Mouse (Mus musculus): ENCODE results near the gene Kif21b. TPM values are rescaled to one million over a fixed set of nuclear protein-coding genes. Genes with fewer than 3 reads are reported as not detected.

Gene Kif21b
- polyA plus RNA-seq, 1 experiment from 2014 or later, result 17.0 TPM

DNA sequence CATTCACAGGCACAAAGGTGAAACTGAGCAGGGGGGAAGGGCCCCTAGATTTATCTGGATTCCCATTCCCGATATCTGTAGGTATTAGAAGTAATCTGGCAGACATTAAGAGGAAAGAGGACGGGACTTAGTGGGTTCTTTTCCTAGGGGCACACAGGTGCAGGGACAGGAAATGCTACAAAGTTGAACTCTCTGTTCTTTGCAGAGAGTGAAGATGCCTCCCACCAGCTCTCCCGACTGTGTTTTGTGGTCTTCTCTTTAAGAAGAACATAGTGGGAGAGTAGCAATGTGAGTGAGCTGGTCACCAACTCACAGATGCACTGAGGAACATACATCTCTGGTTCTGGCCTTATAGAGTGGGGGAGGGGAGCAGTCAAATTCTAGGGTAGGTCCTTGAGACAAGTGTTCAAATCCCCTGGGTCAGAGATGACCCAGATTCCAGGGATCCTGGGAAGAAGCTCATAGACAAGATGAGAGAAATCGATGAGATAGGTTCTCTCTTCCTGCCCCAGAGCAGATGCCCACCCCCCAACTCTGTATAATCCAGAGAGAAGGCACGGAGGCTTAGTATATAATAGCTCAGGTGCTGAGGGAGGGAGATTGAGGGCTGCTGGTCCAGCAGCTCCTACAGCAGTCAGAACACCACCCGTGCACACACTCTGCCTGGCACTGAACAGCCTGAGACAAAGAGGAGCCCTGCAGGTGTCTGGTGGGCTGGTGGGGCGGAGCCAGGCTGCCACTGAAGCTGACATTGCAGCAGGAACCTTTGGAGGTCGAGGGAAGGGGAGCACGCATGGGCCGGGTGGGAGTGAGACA lies 1.4 kb downstream of the Kif21b start:
- DNase-seq (ENCODE audit: low spot score), result no peak
- peak overlapping the region; percentile 72 for H3K4me3 ChIP-seq (ENCODE audit: low read depth, low read length)
- 29% methylated on average over 10 of the region's 10 CpGs for WGBS
- H3K27me3 ChIP-seq (ENCODE audit: control insufficient read depth, insufficient read depth, low read length), result no peaks in the 10 kb centered on the region
- peaks cover 51% of the 10 kb centered on the region for H3K4me1 ChIP-seq (ENCODE audit: control insufficient read depth, insufficient read depth, low read length)
- H3K36me3 ChIP-seq (ENCODE audit: control insufficient read depth, insufficient read depth, low read length), result no peaks in the 10 kb centered on the region
- ATAC-seq (ENCODE audit: insufficient read depth, low FRiP score, low TSS enrichment), result no peak
- H3K9me3 ChIP-seq (ENCODE audit: control insufficient read depth, low read length), result no peaks in the 10 kb centered on the region
- peak overlapping the region; percentile 74 for H3K4me2 ChIP-seq (ENCODE audit: low read depth)
- peak overlapping the region; percentile 82 for H3K9ac ChIP-seq (ENCODE audit: low read length)
- peak overlapping the region; percentile 51; the same call in 1 of the 2 replicates for H3K27ac ChIP-seq (ENCODE audit: low read depth, low read length)

DNA sequence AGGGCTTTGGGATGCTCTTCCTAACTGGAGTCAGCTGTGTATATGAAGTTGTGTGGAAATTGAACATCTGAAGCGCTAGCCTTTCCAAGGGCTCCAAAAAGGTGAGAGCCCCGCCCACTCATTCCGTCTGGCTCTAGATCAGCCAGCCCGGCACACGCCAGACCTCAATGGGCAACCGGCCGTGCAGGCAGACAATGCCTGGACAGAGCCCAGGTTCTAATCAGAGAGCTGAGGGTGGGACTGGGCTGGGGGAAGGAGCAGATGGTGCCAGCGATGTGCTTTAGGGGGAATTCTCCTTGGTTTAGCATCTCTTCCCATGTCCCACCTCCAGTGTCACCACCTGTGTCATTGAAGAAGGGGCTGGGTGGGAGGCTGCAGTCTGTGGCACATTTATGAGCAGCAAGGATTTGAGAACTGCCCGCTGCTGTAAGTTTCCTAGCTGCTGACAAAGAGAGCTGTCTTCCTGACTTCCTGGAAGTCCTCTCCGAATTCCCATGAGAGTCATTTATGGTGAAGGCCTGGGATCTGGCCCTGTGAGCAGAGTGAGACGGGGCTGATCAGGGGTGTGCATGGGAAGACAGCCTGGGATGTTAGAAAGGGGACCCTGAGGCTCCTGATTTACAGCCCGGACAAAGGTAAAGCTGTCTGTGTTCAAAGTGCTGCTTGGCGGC lies 2.5 kb downstream of the Kif21b start:
- Histone ChIP-seq H3K4me2 (ENCODE audit: low read depth) (peak overlapping the region; percentile 74), H3K36me3 (ENCODE audit: control insufficient read depth, insufficient read depth, low read length) (no peaks in the 10 kb centered on the region), H3K9ac (ENCODE audit: low read length) (peak overlapping the region; percentile 82), H3K4me3 (ENCODE audit: low read depth, low read length) (peak overlapping the region; percentile 72), H3K27ac (ENCODE audit: low read depth, low read length) (0 out of 2 replicates have a peak overlapping the region, but pooled peaks have one; percentile 17), H3K4me1 (ENCODE audit: control insufficient read depth, insufficient read depth, low read length) (peaks cover 57% of the 10 kb centered on the region), H3K27me3 (ENCODE audit: control insufficient read depth, insufficient read depth, low read length) (no peaks in the 10 kb centered on the region), H3K9me3 (ENCODE audit: control insufficient read depth, low read length) (no peaks in the 10 kb centered on the region)
- 27% methylated on average over 13 of the region's 13 CpGs for WGBS
- ATAC-seq (ENCODE audit: insufficient read depth, low FRiP score, low TSS enrichment) (no peak), DNase-seq (ENCODE audit: low spot score) (no peak)

DNA sequence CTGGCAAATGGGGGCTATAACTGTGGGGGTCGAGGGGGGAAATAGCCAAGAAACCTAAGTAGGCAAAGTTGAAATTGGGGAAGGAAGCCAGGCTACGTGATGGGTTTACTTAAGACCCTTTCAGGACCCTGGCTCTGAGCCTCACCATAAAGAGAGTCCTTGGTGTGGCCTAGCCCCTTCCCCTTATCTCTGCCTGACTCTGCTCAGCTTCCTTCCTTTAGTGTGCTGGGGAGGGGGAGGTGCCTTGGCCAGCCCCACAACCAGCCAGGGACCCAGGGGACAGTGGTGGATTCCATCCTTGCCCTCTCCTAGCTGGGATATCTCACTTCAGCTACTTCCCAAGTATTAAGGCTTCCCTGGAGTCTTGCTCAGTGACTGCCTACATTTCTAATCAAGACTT lies 3.4 kb downstream of the Kif21b start:
- no peaks in the 10 kb centered on the region for H3K9me3 ChIP-seq (ENCODE audit: control insufficient read depth, low read length)
- no peak overlapping the region for H3K4me3 ChIP-seq (ENCODE audit: low read depth, low read length)
- no peaks in the 10 kb centered on the region for H3K27me3 ChIP-seq (ENCODE audit: control insufficient read depth, insufficient read depth, low read length)
- H3K4me1 ChIP-seq (ENCODE audit: control insufficient read depth, insufficient read depth, low read length), result peaks cover 56% of the 10 kb centered on the region
- no peak overlapping the region for H3K27ac ChIP-seq (ENCODE audit: low read depth, low read length)
- no peaks in the 10 kb centered on the region for H3K36me3 ChIP-seq (ENCODE audit: control insufficient read depth, insufficient read depth, low read length)
- H3K4me2 ChIP-seq (ENCODE audit: low read depth), result no peak overlapping the region
- WGBS, result 61% methylated on average over 2 of the region's 2 CpGs
- no peak for ATAC-seq (ENCODE audit: insufficient read depth, low FRiP score, low TSS enrichment)
- H3K9ac ChIP-seq (ENCODE audit: low read length), result no peak overlapping the region
- no peak for DNase-seq (ENCODE audit: low spot score)

DNA sequence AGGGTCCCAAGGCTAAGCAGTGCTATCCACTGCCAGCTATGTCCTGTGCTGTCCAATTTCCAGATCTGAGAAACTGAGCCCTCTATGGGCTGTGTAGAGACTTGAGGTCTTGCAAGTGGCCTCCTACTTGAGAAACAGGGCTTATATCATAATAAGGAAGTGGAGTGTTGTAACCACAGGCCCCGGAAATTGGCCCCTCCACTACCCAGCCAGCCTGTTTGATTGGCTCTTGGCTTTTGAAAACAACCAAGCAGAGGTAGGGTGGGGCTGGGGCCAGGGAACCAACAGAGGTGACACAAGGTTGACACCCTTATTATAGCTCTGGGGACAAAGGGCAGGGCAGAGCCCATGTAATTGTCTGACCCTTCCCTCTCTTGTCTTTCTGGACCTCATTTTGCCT lies 3.9 kb downstream of the Kif21b start:
- Histone ChIP-seq H3K4me2 (ENCODE audit: low read depth) (no peak overlapping the region), H3K36me3 (ENCODE audit: control insufficient read depth, insufficient read depth, low read length) (no peaks in the 10 kb centered on the region), H3K9me3 (ENCODE audit: control insufficient read depth, low read length) (no peaks in the 10 kb centered on the region), H3K27me3 (ENCODE audit: control insufficient read depth, insufficient read depth, low read length) (no peaks in the 10 kb centered on the region), H3K27ac (ENCODE audit: low read depth, low read length) (no peak overlapping the region), H3K4me1 (ENCODE audit: control insufficient read depth, insufficient read depth, low read length) (peaks cover 59% of the 10 kb centered on the region), H3K9ac (ENCODE audit: low read length) (no peak overlapping the region), H3K4me3 (ENCODE audit: low read depth, low read length) (no peak overlapping the region)
- 26% methylated on average over 1 of the region's 1 CpGs for WGBS
- no peak for DNase-seq (ENCODE audit: low spot score)
- ATAC-seq (ENCODE audit: insufficient read depth, low FRiP score, low TSS enrichment), result no peak

DNA sequence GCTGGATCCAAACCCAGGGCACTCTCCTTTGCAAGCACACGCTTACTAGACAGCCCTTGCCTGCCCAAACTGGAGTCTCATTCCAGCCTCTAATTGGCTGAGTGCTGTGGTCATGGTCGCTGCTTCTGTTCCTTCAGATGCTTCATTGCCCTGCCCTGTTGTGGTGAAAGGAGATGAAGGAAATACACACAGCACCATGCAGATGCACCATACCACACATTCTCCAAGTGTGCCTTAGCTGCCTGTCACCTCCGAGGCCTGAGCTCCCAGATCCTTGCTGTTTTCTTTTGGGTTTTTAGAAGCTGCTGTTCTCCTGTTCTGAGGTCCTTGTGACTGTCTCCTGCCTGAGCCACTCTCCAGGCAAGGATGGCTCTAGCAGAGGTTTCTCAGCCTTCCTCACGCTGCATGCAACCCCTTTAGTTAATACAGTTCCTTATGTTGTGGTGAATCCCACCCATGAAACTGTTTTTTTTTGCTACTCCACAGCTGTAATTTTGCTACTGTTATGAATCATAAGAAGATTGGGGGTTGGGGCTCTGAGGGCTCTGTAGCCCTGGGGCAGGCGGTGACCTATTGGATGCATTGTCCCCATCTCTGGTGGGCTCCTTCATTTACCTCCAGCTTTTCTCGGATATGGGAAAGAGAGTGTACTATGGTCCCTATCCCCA lies 4.7 kb downstream of the Kif21b start:
- Histone ChIP-seq H3K27ac (ENCODE audit: low read depth, low read length) (no peak overlapping the region), H3K36me3 (ENCODE audit: control insufficient read depth, insufficient read depth, low read length) (no peaks in the 10 kb centered on the region), H3K4me3 (ENCODE audit: low read depth, low read length) (no peak overlapping the region), H3K4me1 (ENCODE audit: control insufficient read depth, insufficient read depth, low read length) (peaks cover 59% of the 10 kb centered on the region), H3K9ac (ENCODE audit: low read length) (no peak overlapping the region), H3K9me3 (ENCODE audit: control insufficient read depth, low read length) (no peaks in the 10 kb centered on the region), H3K27me3 (ENCODE audit: control insufficient read depth, insufficient read depth, low read length) (no peaks in the 10 kb centered on the region), H3K4me2 (ENCODE audit: low read depth) (no peak overlapping the region)
- no peak for ATAC-seq (ENCODE audit: insufficient read depth, low FRiP score, low TSS enrichment)
- WGBS, result 69% methylated on average over 6 of the region's 6 CpGs
- no peak for DNase-seq (ENCODE audit: low spot score)

DNA sequence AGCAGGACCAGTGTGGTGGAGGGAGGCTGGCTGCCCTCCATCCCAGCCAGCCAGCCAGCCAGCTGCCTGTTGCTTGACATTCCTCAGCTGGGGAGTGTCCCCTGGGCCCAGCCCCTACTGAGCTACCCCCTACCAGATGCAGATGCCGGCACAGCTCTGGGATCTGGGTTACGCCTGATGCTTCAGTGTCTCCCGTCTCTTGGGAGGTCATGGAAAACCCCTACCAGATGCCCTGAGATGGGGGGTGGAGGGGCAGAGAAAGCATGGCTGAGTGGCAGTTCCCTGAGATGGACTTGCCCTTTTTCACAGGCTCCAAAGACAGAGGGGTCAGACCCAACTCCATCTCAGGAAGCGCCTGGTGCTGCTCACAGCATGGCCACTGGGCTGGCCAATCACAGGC lies 5.4 kb downstream of the Kif21b start:
- ATAC-seq (ENCODE audit: insufficient read depth, low FRiP score, low TSS enrichment) (no peak), DNase-seq (ENCODE audit: low spot score) (no peak)
- no peak overlapping the region for H3K4me3 ChIP-seq (ENCODE audit: low read depth, low read length)
- no peaks in the 10 kb centered on the region for H3K36me3 ChIP-seq (ENCODE audit: control insufficient read depth, insufficient read depth, low read length)
- H3K4me2 ChIP-seq (ENCODE audit: low read depth), result no peak overlapping the region
- 27% methylated on average over 4 of the region's 4 CpGs for WGBS
- H3K9me3 ChIP-seq (ENCODE audit: control insufficient read depth, low read length), result no peaks in the 10 kb centered on the region
- H3K9ac ChIP-seq (ENCODE audit: low read length), result no peak overlapping the region
- peak overlapping the region; percentile 15; the same call in 1 of the 2 replicates for H3K27ac ChIP-seq (ENCODE audit: low read depth, low read length)
- H3K27me3 ChIP-seq (ENCODE audit: control insufficient read depth, insufficient read depth, low read length), result no peaks in the 10 kb centered on the region
- H3K4me1 ChIP-seq (ENCODE audit: control insufficient read depth, insufficient read depth, low read length), result peaks cover 63% of the 10 kb centered on the region

DNA sequence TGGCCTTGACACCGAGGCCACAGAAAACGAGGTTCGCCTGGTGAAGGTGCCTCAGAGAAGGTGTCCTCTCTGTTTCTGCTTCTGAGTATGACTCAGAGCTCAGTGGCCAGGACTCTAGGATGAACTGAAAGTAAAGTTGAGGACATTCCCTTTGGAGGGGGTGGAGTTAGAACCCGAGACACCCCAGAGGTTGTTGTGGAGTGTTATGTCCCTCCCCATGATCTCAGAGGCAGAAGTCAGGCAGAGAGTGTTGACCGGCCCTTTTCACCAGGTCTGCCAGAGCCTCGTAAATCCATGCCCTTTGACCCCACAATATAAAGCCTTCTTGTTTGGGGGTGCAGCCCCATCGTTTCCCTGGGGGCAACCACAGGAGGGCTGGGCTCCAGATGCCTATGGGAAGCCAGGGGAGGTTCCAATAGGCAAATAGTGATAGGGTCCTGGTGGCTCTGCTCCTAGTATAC lies 5.9 kb downstream of the Kif21b start:
- no peaks in the 10 kb centered on the region for H3K36me3 ChIP-seq (ENCODE audit: control insufficient read depth, insufficient read depth, low read length)
- no peaks in the 10 kb centered on the region for H3K9me3 ChIP-seq (ENCODE audit: control insufficient read depth, low read length)
- H3K27ac ChIP-seq (ENCODE audit: low read depth, low read length), result peak overlapping the region; percentile 15
- DNase-seq (ENCODE audit: low spot score) (no peak), ATAC-seq (ENCODE audit: insufficient read depth, low FRiP score, low TSS enrichment) (no peak)
- peaks cover 67% of the 10 kb centered on the region for H3K4me1 ChIP-seq (ENCODE audit: control insufficient read depth, insufficient read depth, low read length)
- H3K9ac ChIP-seq (ENCODE audit: low read length), result no peak overlapping the region
- no peak overlapping the region for H3K4me3 ChIP-seq (ENCODE audit: low read depth, low read length)
- no peaks in the 10 kb centered on the region for H3K27me3 ChIP-seq (ENCODE audit: control insufficient read depth, insufficient read depth, low read length)
- WGBS, result 27% methylated on average over 7 of the region's 7 CpGs
- H3K4me2 ChIP-seq (ENCODE audit: low read depth), result 0 out of 2 replicates have a peak overlapping the region, but pooled peaks have one; percentile 2

DNA sequence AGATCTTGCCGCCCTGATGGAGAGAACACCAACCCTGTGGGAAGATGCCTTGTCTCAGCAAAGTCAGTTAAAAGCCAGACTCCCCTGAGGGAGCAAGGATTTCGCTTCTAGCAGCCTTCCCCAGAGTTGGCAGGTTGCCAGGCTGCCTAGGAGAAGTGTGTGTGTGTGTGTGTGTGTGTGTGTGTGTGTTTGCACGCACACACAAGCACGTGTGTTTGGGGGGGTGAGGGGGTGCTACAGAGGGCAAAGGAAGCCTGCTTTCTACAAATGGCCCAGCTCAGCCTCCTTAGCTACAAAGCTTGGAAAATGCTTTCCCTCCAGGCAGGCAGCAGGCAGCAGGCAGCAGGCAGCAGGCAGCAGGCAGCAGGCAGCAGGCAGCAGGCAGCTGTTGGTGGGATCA lies 6.4 kb downstream of the Kif21b start:
- H3K9me3 ChIP-seq (ENCODE audit: control insufficient read depth, low read length), result no peaks in the 10 kb centered on the region
- H3K27ac ChIP-seq (ENCODE audit: low read depth, low read length), result peak overlapping the region; percentile 15; the same call in 1 of the 2 replicates
- WGBS, result 8% methylated on average over 4 of the region's 4 CpGs
- 0 out of 2 replicates have a peak, but pooled peaks have one; percentile 2 for ATAC-seq (ENCODE audit: insufficient read depth, low FRiP score, low TSS enrichment)
- peak; percentile 74 for DNase-seq (ENCODE audit: low spot score)
- no peak overlapping the region for H3K4me3 ChIP-seq (ENCODE audit: low read depth, low read length)
- H3K27me3 ChIP-seq (ENCODE audit: control insufficient read depth, insufficient read depth, low read length), result no peaks in the 10 kb centered on the region
- H3K4me1 ChIP-seq (ENCODE audit: control insufficient read depth, insufficient read depth, low read length), result peaks cover 67% of the 10 kb centered on the region
- 0 out of 2 replicates have a peak overlapping the region, but pooled peaks have one; percentile 2 for H3K4me2 ChIP-seq (ENCODE audit: low read depth)
- H3K9ac ChIP-seq (ENCODE audit: low read length), result no peak overlapping the region
- no peaks in the 10 kb centered on the region for H3K36me3 ChIP-seq (ENCODE audit: control insufficient read depth, insufficient read depth, low read length)

All from neural tube, embryonic 11.5 days (tissue).